Mouse (Mus musculus): ENCODE results near the gene Ptprf.

Gene Ptprf

DNA sequence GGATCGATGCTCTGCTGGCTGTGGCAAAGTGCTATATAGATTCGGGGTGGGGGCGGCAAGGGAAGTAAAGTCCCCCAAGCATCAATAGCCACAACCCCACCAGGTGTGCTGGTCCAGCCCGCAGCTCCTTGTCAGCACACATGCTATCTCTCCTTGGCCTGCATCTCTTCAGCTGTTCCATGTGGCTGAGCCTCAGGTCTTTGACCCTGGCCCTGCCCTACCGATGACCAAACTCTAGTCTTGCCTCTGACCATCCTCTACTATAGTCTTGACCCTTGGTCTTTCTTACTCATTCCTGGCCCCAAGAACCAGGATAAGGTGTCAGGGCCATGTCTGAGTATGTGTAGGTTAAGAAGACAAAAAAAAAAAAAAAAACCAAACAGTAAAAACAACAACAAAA, 33.2 kb downstream of the Ptprf start:
- DNase-seq (ENCODE audit: low spot score): no peak

DNA sequence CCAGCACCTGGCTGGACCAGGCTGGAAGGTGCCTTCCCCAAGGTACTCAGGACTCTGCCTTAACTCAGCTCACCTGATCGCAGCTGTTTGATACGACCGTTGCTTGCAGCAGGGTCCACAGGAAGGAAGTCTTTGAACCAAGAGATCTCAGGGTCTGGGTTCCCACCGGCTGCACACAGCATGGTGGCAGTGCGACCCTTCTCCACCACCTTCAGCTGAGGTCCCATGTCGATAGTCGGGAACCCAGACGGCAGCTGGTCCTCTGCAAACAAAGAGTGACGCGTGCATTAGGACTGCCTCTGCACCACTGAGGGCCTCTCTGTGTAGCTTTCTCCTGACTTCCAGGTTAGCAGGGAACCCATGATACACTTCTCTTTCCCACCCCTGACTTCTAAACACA, 33.8 kb downstream of the Ptprf start:
- DNase-seq (ENCODE audit: low spot score): no peak

- no peak for DNase-seq (ENCODE audit: low spot score)
Observed at GRCm38 (mm10) chr4:118256217-118256616, 35.0 kb downstream of the Ptprf start.

DNA sequence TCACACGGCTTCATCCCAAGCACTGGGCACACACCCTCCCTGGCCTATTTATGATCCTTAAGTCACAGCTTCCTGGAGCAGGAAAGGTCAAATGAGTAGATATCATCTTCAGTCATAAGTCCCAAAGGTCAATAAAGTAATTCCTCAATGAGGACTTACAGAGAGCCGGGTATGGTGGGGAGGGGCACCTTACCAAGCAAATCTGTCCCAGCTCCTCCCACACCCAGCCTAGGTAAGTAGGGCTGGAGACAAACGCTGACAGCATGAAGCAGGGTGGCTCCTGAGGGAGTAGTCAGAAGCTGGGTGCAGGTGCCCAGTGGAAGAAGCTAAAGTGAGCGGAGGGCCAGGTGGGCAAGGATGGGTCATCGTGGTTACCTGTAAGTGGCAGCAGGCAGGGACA, 36.3 kb downstream of the Ptprf start:
- no peak for DNase-seq (ENCODE audit: low spot score)

DNA sequence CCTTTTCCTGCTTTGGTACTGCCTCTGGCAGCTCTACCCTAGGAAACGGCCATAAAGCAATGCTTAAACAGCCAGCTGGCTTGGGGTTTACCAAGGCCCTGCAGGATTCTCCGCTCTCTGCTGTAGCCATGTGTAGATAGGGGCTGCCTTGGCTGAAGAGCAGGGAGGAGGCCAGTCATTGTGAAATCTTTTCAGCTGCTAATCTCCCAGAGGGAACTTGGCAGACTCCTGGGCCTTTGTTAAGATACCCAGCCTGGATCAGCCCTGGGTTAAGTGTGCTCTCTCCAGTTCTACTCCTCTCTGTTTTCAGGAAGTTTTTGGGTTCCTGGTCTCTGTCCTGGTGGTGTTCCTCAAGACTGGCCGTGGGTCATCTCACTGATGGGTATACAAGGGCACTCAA, 43.9 kb downstream of the Ptprf start:
- no peak for DNase-seq (ENCODE audit: low spot score)

GRCm38 (mm10) chr4:118245847-118246246, 45.4 kb downstream of the Ptprf start:
- no peak for DNase-seq (ENCODE audit: low spot score)

DNA sequence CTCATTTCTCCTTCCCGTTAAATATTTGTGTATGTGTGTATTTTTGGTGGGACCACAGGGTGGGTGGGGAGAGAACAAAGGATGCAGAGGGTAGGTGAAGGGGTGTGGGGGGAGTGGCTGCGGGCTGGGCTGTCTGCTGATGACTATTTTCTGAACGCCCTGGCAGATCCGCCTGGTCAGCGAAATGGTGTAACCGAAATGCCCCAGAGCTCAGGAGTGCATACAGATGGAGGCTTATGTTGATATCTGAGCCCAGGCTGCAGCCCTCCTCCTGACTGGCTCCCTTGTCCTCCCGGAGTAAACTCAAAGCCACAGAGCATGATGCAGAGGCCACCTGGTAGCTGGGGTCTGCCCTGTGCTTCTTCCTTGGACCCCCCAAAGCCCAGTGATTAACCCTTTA, 47.4 kb downstream of the Ptprf start:
- DNase-seq (ENCODE audit: low spot score): no peak

DNA sequence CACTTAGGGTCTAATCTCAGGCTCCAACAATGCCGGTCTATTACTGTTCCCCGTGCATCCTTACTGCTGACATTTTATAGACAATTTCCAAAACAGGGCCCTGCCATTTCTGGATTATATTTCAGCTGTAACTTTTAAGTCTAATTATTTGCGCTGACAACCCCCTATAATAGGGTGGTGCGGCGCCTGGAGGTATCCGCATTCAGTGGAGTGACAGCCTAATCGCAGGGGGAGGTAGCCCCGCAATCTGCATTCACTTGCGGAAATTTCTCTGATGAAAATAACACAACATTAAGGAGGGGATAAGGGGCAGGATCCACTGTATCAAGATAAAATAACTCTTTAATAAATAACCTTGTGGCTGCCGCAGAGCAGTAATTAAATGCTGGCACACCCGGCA, 47.9 kb downstream of the Ptprf start:
- DNase-seq (ENCODE audit: low spot score): no peak

DNA sequence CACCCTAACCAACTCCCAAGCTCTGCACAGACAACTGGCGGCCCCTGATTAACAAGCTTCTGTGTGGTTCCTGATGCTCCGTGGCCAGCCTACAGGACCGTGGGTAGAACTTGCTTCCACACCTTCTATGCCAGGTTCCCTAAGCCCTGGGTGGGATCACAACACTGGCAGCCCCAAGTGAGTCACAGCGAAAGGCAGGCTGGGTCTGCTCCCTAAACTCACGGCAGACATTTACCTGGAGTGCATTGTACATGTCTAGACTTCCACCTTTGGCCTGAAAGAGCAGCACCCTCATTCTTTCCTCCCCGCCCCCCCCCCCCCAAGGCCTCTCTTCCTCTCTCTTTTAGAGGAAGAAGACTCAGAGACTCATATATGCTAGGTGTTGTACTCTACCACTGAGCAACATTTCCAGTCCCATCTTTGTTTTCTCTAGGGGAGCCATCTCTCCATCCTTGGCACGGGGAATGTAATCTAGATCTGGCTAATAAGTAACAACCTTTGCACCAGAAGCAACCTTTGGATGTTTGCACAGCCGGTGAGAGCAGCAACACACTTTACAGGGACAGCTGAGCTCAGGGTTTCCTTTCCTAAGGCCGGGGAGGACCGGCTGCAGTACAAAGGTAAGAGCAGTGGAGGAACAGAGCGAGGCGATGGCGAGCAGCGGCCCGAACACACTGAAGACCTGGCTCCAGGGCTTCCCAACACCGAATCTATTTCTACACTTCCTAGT, 51.1 kb downstream of the Ptprf start:
- no peak for DNase-seq (ENCODE audit: low spot score)

GRCm38 (mm10) chr4:118238666-118239065, 52.5 kb downstream of the Ptprf start:
- no peak for DNase-seq (ENCODE audit: low spot score)

DNA sequence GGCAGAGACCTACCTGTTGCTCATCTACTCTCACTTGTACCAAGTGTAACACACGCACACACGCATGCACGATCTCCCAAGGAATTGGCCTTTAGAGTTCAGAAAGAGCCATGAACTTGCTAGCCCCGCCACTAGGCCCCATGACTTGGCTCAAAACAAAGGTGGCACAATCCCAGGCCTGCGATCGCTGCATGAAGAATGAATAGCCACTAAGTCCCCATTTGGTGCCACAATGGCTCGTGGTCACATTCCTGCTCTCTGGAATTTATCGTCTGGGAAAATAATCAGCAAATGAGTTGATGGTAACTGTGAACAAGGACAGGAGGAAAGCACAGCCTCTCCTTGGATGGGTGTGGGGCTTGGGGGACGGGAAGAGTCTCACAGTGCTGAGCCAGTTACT, 54.3 kb downstream of the Ptprf start:
- no peak for DNase-seq (ENCODE audit: low spot score)

GRCm38 (mm10) chr4:118234711-118235388, 56.4 kb downstream of the Ptprf start:
- DNase-seq (ENCODE audit: low spot score): peak; percentile 50

DNA sequence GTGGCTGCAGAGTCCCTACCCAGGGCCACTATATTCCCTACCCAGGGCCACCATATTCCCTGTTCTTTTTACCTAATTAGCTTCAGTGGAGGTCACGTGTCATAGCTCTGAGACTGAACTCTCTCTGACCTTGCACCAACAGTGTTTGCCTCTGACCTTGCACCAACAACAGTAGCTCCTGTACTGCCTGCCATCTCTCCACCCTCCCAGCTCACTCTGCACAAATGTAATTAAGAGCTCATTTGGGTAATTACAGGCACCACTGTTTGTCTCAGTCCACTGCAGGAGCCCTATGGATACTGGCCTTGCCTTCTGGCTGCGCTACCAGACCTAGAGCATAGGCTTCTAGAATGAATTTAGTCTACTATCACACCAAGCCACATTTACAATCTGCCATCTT, 57.3 kb downstream of the Ptprf start:
- DNase-seq (ENCODE audit: low spot score): no peak

DNA sequence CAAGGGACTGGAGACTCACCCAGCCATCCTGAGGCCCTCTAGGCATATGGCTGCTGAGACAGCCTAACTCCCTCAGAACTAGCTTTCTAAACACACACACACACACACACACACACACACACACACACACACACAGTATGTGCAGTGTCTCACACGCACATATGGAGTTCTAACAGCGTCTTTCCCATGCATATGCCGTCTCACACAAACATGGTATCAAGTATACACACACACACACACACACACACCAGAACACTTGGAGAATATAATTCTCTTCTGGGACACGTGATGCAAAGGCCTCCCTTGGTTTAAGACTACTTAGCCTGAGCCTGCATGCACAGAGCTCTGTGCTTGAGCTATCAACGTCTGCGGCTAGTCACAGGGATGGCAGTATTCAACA, 59.3 kb downstream of the Ptprf start:
- no peak for DNase-seq (ENCODE audit: low spot score)

GRCm38 (mm10) chr4:118229035-118229770, 62.0 kb downstream of the Ptprf start:
- no peak for DNase-seq (ENCODE audit: low spot score)

DNA sequence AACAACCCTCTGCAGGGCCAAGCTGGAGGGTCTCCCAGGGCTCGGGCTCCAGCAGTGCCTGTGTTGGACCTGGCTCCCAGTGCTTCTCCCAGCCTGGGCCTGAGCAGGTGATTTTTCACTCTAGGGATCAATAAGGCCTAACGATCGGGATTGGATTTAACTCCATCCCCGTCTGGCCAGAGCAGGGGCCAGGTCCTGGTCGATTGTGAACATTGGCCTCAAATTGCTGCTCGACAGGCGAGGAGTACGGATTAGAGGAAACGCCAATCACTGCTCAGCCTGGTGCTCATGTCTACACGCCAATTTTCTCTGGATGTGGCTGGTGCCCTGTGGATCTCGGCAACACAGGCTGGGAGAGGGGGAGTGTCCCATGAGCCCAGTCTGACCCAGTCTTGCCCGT, 63.8 kb downstream of the Ptprf start:
- no peak for DNase-seq (ENCODE audit: low spot score)

DNA sequence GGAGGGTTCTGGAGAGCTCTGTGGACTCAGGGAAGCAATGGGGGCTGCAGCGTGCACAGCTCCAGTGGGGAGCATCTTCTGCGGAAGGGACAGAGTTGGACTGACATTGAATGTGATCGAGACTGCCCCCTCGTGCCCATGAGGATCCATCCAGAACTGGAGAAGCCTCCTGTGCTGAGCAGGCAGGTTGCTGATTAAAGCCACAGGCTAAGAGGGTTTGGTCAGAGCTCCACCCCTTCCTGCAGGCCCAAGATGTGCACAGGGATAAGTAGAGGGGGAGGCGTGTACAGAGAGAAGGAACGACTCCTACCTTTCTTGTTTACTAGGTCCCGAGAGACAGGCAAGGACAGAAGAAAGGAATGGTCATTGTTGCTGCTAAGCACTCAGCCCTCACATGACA, 69.9 kb downstream of the Ptprf start:
- DNase-seq (ENCODE audit: low spot score): no peak

DNA sequence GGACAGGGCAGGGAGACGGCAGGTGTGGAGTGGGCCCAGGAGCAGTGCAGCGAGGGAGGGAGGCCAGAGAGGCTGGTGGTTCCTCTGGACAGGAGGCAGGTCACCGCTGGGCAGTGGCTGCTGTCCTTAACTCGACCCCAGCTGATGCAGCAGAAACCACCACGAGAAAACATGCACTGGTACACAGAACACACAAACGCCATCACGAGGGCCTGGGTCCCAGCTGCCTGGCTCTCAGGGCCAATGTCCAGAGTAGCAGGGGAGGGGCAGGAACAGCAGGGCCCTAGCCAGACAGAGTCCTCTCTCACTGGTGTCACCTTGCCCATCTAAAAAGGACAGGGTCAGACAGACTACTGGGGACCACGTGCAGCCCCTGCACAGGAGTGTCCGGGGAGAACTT, 70.4 kb downstream of the Ptprf start:
- DNase-seq (ENCODE audit: low spot score): no peak

- no peak for DNase-seq (ENCODE audit: low spot score)
Observed at GRCm38 (mm10) chr4:118219487-118219886, 71.7 kb downstream of the Ptprf start.

DNA sequence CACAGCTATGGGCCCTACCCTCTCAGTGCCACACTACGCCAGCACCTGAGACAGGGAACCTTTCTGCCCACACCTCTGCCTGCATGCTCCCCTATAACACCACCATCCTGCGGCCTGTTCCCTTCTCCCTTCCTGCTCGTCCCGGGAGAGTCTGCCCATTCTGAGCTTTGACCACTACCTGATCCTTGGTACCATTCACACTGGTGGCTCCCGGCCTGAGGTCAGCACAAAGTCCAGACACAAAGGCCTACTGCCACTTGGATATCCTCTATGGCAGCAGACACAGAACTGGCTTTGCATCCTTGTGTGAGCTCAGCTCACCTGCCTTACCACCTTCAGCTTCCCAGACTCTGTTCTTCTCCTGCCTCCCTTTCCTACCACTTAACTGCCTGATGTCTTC, 72.7 kb downstream of the Ptprf start:
- DNase-seq (ENCODE audit: low spot score): no peak

DNA sequence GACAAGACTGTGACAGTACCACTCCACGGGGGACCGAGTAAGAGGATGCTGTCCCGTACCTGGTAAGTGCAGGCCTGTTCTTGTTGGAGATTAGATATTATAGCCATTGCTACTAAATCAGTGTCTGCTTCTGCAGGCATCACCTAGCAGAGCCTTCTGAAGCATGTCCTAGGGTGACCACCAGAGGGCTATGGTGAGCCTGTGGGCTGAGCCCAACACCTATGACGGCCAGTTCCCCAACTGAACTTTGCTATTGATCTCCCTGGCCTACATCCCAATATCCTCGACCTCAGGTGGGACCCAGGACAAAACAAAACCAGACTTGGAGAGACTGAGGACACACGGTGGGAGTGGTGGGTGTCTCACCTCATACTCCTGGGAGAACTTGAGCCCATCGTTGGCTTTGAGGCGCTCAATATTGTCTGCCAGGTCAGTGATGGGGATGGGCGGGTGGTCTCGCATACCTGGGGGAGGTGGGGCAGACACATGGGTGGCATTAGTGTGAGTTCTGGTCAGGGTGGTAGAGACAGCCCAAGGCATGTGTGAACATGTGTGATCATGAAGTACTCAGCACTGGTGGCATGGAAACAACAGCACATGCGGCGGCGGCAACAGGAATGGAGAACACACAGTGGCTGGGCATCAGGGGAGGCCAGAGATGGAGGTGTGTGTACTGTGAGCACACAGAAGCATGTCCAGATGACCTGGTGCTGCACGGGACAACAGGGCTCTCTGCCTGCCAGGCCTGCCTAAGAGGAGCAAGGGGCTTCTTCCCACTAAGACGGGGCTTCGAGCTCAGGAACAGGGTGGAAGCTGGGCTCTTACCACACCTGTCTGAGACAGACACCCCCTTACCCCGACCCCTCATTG, 74.2 kb downstream of the Ptprf start:
- peak; percentile 75 for DNase-seq (ENCODE audit: low spot score)

DNA sequence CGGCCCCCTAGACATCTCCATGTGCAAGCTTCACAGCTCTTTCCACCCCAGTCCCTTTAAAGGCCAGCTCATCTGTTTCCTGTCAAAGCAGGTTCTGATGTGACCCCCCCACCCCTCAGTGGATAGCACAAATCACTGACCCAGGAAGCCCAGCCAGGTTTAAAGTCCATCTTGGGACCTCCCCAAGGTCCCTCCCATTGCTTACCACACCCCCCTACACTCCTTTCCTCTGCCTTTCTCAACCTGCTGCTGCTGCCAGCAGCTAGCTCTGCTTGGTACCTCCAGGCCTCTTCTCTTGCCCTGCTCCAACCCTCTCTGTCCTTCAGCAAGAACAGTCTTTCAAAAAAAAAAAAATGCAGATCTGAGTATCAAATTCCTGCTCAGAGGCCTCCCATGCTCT, 76.3 kb downstream of the Ptprf start:
- DNase-seq (ENCODE audit: low spot score): no peak

Measured in embryo, embryonic 10 days (tissue).